ENCODE assay signal across 9 mouse cellular contexts in the genomic region with DNA sequence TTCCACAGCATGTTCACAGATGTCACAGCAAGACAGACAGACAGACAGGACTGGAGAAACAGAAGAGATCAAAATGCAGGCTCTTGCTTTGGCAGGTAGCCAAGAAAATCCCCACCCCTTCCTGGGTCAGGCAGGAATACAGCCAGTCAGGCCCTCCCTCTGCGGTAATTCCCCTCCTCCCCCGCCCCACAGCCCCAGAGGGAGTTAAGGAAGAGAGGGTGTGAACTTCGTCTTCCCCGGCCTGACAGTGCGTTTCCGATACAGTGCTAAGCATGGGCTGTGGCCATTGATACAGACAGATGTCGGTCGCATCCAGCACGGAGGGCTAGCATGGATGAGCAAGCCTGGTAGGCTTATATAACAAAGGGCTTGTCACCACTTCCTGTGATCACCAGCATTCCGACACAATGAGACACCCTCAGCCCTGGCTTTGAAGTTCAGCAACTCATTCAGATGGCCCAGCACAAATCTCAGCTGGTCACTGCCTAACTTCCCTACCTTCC. TPM values are rescaled to one million over a fixed set of nuclear protein-coding genes. Genes with fewer than 3 reads are reported as not detected.
DNase-seq lines count a peak whose midpoint lies in the region; ATAC-seq lines count a peak whose summit lies in the region.
"Had no signal": no experiment of that assay in that cellular context is flagged by ENCODE, and none has a peak within 500 bp of the region (broad histone marks: within the 10 kb centered on the region; RNA-seq: fewer than 3 reads in every experiment).

No protein-coding gene starts in this region.

- no peaks in the 10 kb centered on the region for H3K27me3 ChIP-seq in heart, embryonic 12.5 days (replicated peaks)
- no peaks in the 10 kb centered on the region for H3K27me3 ChIP-seq in kidney, embryonic 14.5 days (ENCODE audit: control insufficient read depth, insufficient read depth, low read length)

- ATAC-seq in heart, embryonic 12.5 days (ENCODE audit: insufficient number of reproducible peaks, low FRiP score), result peak; percentile 72
- ATAC-seq in kidney, embryonic 14.5 days (ENCODE audit: low FRiP score, low TSS enrichment), result peak; percentile 74

- H3K4me2 ChIP-seq in heart, embryonic 12.5 days, result peak overlapping the region; percentile 55
- peak overlapping the region; percentile 33 for H3K4me2 ChIP-seq in kidney, embryonic 14.5 days (replicated peaks; ENCODE audit: low read depth, low read length)

- H3K4me3 ChIP-seq in brown adipose tissue, adult 24 weeks (ENCODE audit: insufficient read depth, low read depth, low read length), result no peak overlapping the region
- H3K4me3 ChIP-seq in heart, embryonic 12.5 days, result peak overlapping the region; percentile 16; the same call in 1 of the 2 replicates
- no peak overlapping the region for H3K4me3 ChIP-seq in kidney, embryonic 14.5 days (ENCODE audit: low read length)

- H3K27ac ChIP-seq in brown adipose tissue, adult 24 weeks (replicated peaks; ENCODE audit: low read depth, low read length), result peak overlapping the region; percentile 76
- peak overlapping the region; percentile 79 for H3K27ac ChIP-seq in heart, embryonic 12.5 days (ENCODE audit: poor library complexity, severe bottlenecking)
- H3K27ac ChIP-seq in kidney, embryonic 14.5 days (ENCODE audit: low read depth, low read length), result peak overlapping the region; percentile 71

- H3K9ac ChIP-seq in heart, embryonic 12.5 days, result peak overlapping the region; percentile 37; the same call in 1 of the 2 replicates
- H3K9ac ChIP-seq in kidney, embryonic 14.5 days (ENCODE audit: low read depth, low read length), result no peak overlapping the region; the same call in 1 of the 2 replicates

- DNase-seq in gastrocnemius, adult 18-20 months (ENCODE audit: low spot score), result peak; percentile 53
- no peak for DNase-seq in gastrocnemius, postnatal 36 days
- DNase-seq in lung, postnatal 14 days, result peak; percentile 65
- peak; percentile 85 for DNase-seq in retina, postnatal 1 day
- DNase-seq in frontal cortex, postnatal 36 days (ENCODE audit: low spot score in 2 of 2), result no peak

- H3K9me3 ChIP-seq in heart, embryonic 12.5 days (replicated peaks), result no peaks in the 10 kb centered on the region
- no peaks in the 10 kb centered on the region for H3K9me3 ChIP-seq in kidney, embryonic 14.5 days (ENCODE audit: control insufficient read depth, low read length)
- H3K9me3 ChIP-seq: G1E had no signal

- no peaks in the 10 kb centered on the region for H3K36me3 ChIP-seq in heart, embryonic 12.5 days
- no peaks in the 10 kb centered on the region for H3K36me3 ChIP-seq in kidney, embryonic 14.5 days (ENCODE audit: control insufficient read depth, insufficient read depth, low read length)
- H3K36me3 ChIP-seq: G1E had no signal

- 1% methylated on average over 10 of the region's 10 CpGs for WGBS in heart, embryonic 12.5 days
- WGBS in kidney, embryonic 14.5 days, result 3% methylated on average over 10 of the region's 10 CpGs

- peaks cover 47% of the 10 kb centered on the region for H3K4me1 ChIP-seq in brown adipose tissue, adult 24 weeks (ENCODE audit: control insufficient read depth, insufficient read depth, insufficient read length, low read length)
- H3K4me1 ChIP-seq in heart, embryonic 12.5 days (replicated peaks), result peaks cover 94% of the 10 kb centered on the region
- peaks cover 58% of the 10 kb centered on the region for H3K4me1 ChIP-seq in kidney, embryonic 14.5 days (ENCODE audit: control insufficient read depth, insufficient read depth, low read length)

- intact Hi-C loops in gastrocnemius, postnatal 36 days (cut with DNase I), result no loop called here

RNA-seq across cellular contexts. Expression of gene Shb, which starts 18.4 kb away (rescaled TPM):
- 1 to 10 TPM; 5.6 to 6.8 TPM for total RNA-seq in gastrocnemius, adult 18-20 months (2021)
- 1 to 10 TPM; 6.3 to 6.7 TPM for total RNA-seq in gastrocnemius, postnatal 36 days (2021)
- polyA plus RNA-seq in brown adipose tissue, adult 24 weeks (2012; ENCODE audit: insufficient read depth, insufficient read length, missing spikeins), result 17.1 and 23.1 TPM in 2 replicates
- 13.9 and 15.3 TPM in 2 replicates for polyA plus RNA-seq in heart, embryonic 12.5 days (2016; fragmentation: Nextera tagmentation; extraction: Ambion mirVana)
- polyA plus RNA-seq in kidney, embryonic 14.5 days (2014; fragmentation: Nextera tagmentation; extraction: Ambion mirVana), result 6.0 and 6.1 TPM in 2 replicates
- total RNA-seq: G1E had no signal
- polyA plus RNA-seq: G1E had no signal

Comparison
In these comparisons a context has a peak if more than half of its experiments do, and no peak if none do; other contexts are left out.
1. DNase-seq: peak in gastrocnemius, adult 18-20 months (single experiment), lung, postnatal 14 days (single experiment) and retina, postnatal 1 day (single experiment); none in gastrocnemius, postnatal 36 days (0 of 2) and frontal cortex, postnatal 36 days (0 of 2).
2. Peak in every context shown above with its lines, with median percentiles within 50 percentile points of each other: H3K27ac ChIP-seq.